Mouse (Mus musculus) ovary, adult 10 weeks (tissue): ENCODE measurements around the gene Mblac1. TPM values are rescaled to one million over a fixed set of nuclear protein-coding genes. Genes with fewer than 3 reads are reported as not detected.

Experiments used
- polyA plus RNA-seq: library from polyadenylated mRNA; stranded (reverse); fragments of 350-450 nt; fragmentation: Illumina TruSeq; extraction: RNeasy Lipid Tissue Mini Kit (QIAGEN cat#74804); gene quantifications from one replicate; pipeline ENCODE4 v1.2.3, GENCODE M21; 2014

Gene Mblac1
- 0.48 TPM for polyA plus RNA-seq

DNA sequence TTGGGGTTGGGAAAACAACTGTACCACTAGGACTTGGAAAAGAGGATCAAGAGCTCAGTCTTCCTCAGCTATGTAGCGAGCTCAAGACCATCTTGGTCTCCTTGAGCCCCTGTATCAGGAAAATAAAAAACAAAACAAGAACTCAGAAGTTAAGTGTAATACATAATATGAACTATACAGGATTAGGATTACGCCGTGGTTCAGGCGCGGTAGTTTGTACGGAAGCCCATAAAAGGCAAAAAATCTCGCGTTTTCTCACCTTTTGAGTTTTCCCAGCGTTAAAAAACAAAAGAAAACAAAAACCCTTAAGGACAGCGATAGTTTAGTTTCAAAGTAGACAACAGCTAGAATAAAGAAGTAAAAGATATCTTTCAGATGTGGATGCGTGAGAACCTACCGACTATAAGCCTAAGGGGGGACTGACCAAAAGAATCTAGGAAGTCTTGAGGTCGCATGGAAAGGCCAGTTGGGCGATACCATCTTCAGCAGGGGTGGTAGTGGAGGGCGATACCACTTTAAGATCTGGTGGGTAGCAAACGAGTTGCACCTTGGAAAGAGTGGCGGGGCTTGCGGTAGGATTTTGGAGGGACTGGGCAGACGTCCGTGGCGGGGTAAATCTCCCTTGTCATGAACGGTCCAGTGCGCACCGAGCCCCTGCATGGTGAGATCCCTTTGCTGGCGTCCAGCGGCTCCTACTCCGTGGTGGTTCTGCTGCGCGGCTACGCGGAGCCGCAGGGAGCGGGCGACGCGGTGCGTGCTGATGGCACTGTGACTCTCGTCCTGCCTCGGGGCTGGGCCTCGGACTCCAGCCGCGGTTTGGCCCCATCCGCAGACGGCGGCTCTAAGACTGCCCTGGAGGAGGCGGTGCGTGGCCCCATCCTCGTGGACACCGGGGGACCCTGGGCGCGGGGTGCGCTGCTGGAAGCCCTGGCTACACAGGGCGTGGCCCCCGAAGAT is at the start of gene Mblac1:
Gene Mblac1 (plus strand): TSS at position 544 of the 957 bp plus-strand sequence.

GRCm38 (mm10) chr5:138155443-138155976 is 38.6 kb upstream of the Mblac1 start, which contains the start of gene Zfp113:
TSS of gene Zfp113 (minus strand) at chr5:138155744.

DNA sequence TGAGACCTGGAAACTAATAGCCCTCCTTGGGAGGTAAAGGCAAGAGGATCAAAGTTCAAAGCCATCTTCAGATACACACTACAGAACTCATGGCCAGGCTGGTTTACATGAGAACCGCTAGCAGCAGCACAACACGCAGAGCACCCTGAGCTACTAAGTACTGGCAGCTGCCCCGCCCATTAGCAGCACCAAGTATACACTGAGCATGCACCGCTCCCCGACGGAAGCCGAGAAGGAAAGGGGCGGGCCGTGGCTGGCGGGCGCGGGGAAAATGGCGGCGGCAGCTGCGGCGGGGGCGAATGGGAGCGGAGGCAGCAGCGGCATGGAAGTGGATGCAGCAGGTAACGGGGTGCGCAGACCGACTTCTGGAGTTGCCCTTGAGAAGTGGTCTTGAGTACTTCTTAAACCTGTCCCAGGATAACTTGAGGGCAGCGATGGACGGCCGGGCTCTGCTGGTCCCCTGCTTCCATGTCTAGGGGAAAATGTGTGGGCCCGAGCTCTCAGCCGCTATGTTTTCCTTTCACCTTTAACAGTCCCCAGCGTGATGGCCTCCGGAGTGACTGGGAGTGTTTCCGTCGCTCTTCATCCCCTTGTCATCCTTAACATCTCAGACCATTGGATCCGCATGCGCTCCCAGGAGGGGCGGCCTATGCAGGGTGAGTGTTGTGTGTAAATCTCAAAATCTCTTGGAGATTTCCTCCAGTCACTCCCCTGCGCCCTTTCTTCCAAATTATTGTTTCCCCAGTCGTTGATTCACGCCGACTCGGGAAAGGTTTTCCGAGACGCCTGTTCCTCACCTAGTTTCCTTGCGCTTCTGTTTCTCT is 33.1 kb upstream of the Mblac1 start, which contains the start of gene Cops6:
Gene Cops6 (plus strand): TSS at position 230 of the 824 bp plus-strand sequence.

GRCm38 (mm10) chr5:138171695-138172491 is 22.2 kb upstream of the Mblac1 start, which contains the start of the genes Ap4m1 and Mcm7:
TSS of gene Ap4m1 (plus strand) at chr5:138172002.
TSS of gene Mcm7 (minus strand) at chr5:138172422.

DNA sequence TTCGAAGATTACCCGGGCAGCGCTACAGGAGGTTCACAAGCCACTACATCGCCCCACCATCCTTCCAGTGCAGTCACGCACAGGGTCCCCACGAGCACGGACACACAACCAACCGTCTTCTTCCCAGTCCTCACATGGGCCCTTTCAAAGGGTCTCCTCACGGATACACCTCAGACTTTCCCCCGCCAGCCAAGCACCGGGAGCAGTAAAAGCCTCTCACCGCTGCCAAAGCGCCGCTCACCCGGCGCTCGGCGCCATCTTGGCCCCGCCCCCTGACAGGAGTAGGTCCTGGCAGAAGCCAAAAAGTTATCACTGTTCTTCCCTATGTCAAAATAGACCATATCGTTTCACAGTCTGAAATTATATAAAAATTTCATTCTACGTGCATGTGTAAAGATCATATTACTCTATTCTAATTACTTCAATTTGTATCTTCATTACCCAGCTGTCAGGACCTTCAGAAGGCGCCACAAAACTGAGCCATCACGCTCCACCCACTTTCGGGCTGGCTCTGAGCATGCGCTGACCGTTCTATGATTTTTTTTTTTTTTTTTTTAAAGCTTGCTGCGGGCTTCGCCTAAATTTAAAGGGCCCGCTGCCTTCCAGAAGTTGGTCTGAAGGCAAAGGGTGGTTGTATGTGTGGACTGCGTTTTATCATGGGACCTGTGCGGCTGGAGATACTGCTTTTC is 7.0 kb upstream of the Mblac1 start, which contains the start of the genes Taf6 and Cnpy4:
Gene Taf6 (minus strand): TSS at position 502 of the 689 bp plus-strand sequence.
Gene Cnpy4 (plus strand): TSS at position 536 of the 689 bp plus-strand sequence.

GRCm38 (mm10) chr5:138225700-138226099 is 31.6 kb downstream of the Mblac1 start, which contains the start of gene Nxpe5:
TSS of gene Nxpe5 (plus strand) at chr5:138225898.

Other genes with a start within 250 kb of the Mblac1 start
- gene Gjc3, start 231.2 kb upstream of the Mblac1 start, polyA plus RNA-seq, result 6.4 TPM
- gene Azgp1, start 212.8 kb upstream of the Mblac1 start, polyA plus RNA-seq, result not detected
- not detected for gene Smok3a, start 173.1 kb upstream of the Mblac1 start, polyA plus RNA-seq
- not detected for gene Smok3b, start 172.9 kb upstream of the Mblac1 start, polyA plus RNA-seq
- not detected for gene Smok3c, start 141.1 kb upstream of the Mblac1 start, polyA plus RNA-seq
- 67.3 TPM for gene Zkscan1, start 109.2 kb upstream of the Mblac1 start, polyA plus RNA-seq
- 20.4 TPM for gene Zscan21, start 77.4 kb upstream of the Mblac1 start, polyA plus RNA-seq
- gene Zfp113, start 38.6 kb upstream of the Mblac1 start, polyA plus RNA-seq, result 36.9 TPM
- gene Cops6, start 33.2 kb upstream of the Mblac1 start, polyA plus RNA-seq, result 66.2 TPM
- gene Ap4m1, start 22.3 kb upstream of the Mblac1 start, polyA plus RNA-seq, result 4.1 TPM
- gene Mcm7, start 21.9 kb upstream of the Mblac1 start, polyA plus RNA-seq, result 28.4 TPM
- 3.8 TPM for gene Taf6, start 6.9 kb upstream of the Mblac1 start, polyA plus RNA-seq
- gene Cnpy4, start 6.8 kb upstream of the Mblac1 start, polyA plus RNA-seq, result 35.7 TPM
- 0.54 TPM for gene Nxpe5, start 31.6 kb downstream of the Mblac1 start, polyA plus RNA-seq
- not detected for gene Lamtor4, start 61.2 kb downstream of the Mblac1 start, polyA plus RNA-seq
- gene BC037034, start 69.7 kb downstream of the Mblac1 start, polyA plus RNA-seq, result 0.51 TPM
- 0.54 TPM for gene Gal3st4, start 78.5 kb downstream of the Mblac1 start, polyA plus RNA-seq
- not detected for gene Gm43720, start 85.6 kb downstream of the Mblac1 start, polyA plus RNA-seq
- gene Gpc2, start 85.7 kb downstream of the Mblac1 start, polyA plus RNA-seq, result 1.1 TPM
- 0.68 TPM for gene Stag3, start 85.9 kb downstream of the Mblac1 start, polyA plus RNA-seq
- not detected for gene Pvrig, start 147.6 kb downstream of the Mblac1 start, polyA plus RNA-seq
- gene Zfp157, start 247.2 kb downstream of the Mblac1 start, polyA plus RNA-seq, result 44.3 TPM